Mouse (Mus musculus) layer of hippocampus, adult 8-10 months (tissue): ENCODE results near the gene Armh2. TPM values are rescaled to one million over a fixed set of nuclear protein-coding genes. Genes with fewer than 3 reads are reported as not detected.

Experiments
- DNase-seq, 2 experiments: peaks; one replicate each; pipeline ENCODE4 v3.0.0; 2022; ENCODE audit warnings: low spot score in 2 of 2
- total RNA-seq, 4 experiments: library from RNA; stranded (reverse); gene quantifications; 2 replicates each; pipeline ENCODE4 v1.2.4; 2022

Armh2 gene
- total RNA-seq, result not detected

- DNase-seq, result no peak
These were observed at the start of gene Armh2 for GRCm38 (mm10) chr13:24741028-24741427. Gene Armh2, plus strand, starts transcription at chr13:24741232.

- no peak for DNase-seq
These were observed 47.7 kb upstream of the Armh2 start for GRCm38 (mm10) chr13:24693312-24693711.

- no peak for DNase-seq
These were observed 42.3 kb upstream of the Armh2 start for GRCm38 (mm10) chr13:24698746-24699145.

- DNase-seq, result no peak
These were observed 38.9 kb upstream of the Armh2 start for GRCm38 (mm10) chr13:24702128-24702527.

GRCm38 (mm10) chr13:24709656-24710396, 31.2 kb upstream of the Armh2 start:
- DNase-seq, result no peak

- DNase-seq, result no peak
These were observed 30.1 kb upstream of the Armh2 start for GRCm38 (mm10) chr13:24710968-24711367.

GRCm38 (mm10) chr13:24712581-24713130, 28.4 kb upstream of the Armh2 start:
- no peak for DNase-seq

- peak; percentile 86 to 92 for DNase-seq
These were observed 27.5 kb upstream of the Armh2 start for GRCm38 (mm10) chr13:24713434-24714000.

- DNase-seq, result no peak
These were observed 26.6 kb upstream of the Armh2 start for GRCm38 (mm10) chr13:24714360-24714885.

- no peak for DNase-seq
These were observed 25.4 kb upstream of the Armh2 start for GRCm38 (mm10) chr13:24715601-24716000.

GRCm38 (mm10) chr13:24716441-24716840, 24.6 kb upstream of the Armh2 start:
- DNase-seq, result no peak

GRCm38 (mm10) chr13:24717677-24718076, 23.4 kb upstream of the Armh2 start:
- no peak for DNase-seq

- no peak for DNase-seq
These were observed 19.5 kb upstream of the Armh2 start for GRCm38 (mm10) chr13:24721502-24721901.

GRCm38 (mm10) chr13:24723699-24724394, 17.2 kb upstream of the Armh2 start:
- no peak for DNase-seq

GRCm38 (mm10) chr13:24724395-24724759, 16.7 kb upstream of the Armh2 start:
- DNase-seq, result no peak

GRCm38 (mm10) chr13:24729128-24729527, 11.9 kb upstream of the Armh2 start:
- no peak for DNase-seq

- no peak for DNase-seq
These were observed 6.5 kb upstream of the Armh2 start for GRCm38 (mm10) chr13:24734502-24734901.

- DNase-seq, result no peak
These were observed 5.4 kb upstream of the Armh2 start for GRCm38 (mm10) chr13:24735608-24736131.

GRCm38 (mm10) chr13:24747823-24748222, 6.8 kb downstream of the Armh2 start:
- no peak for DNase-seq

GRCm38 (mm10) chr13:24750807-24751206, 9.8 kb downstream of the Armh2 start:
- no peak for DNase-seq

GRCm38 (mm10) chr13:24751396-24751795, 10.4 kb downstream of the Armh2 start:
- DNase-seq, result no peak

GRCm38 (mm10) chr13:24756756-24757155, 15.7 kb downstream of the Armh2 start:
- no peak for DNase-seq
